Mouse (Mus musculus): Measurements from ENCODE around the gene Anapc5. TPM values are rescaled to one million over a fixed set of nuclear protein-coding genes. Genes with fewer than 3 reads are reported as not detected.

The Anapc5 gene
- total RNA-seq, 2 experiments from 2014 or later: 163 to 171 TPM

- intact Hi-C loops (cut with DNase I): no loop called here
- no peak for DNase-seq
These were observed 20.7 kb downstream of the Anapc5 start for GRCm38 (mm10) chr5:122800345-122801010.

DNA sequence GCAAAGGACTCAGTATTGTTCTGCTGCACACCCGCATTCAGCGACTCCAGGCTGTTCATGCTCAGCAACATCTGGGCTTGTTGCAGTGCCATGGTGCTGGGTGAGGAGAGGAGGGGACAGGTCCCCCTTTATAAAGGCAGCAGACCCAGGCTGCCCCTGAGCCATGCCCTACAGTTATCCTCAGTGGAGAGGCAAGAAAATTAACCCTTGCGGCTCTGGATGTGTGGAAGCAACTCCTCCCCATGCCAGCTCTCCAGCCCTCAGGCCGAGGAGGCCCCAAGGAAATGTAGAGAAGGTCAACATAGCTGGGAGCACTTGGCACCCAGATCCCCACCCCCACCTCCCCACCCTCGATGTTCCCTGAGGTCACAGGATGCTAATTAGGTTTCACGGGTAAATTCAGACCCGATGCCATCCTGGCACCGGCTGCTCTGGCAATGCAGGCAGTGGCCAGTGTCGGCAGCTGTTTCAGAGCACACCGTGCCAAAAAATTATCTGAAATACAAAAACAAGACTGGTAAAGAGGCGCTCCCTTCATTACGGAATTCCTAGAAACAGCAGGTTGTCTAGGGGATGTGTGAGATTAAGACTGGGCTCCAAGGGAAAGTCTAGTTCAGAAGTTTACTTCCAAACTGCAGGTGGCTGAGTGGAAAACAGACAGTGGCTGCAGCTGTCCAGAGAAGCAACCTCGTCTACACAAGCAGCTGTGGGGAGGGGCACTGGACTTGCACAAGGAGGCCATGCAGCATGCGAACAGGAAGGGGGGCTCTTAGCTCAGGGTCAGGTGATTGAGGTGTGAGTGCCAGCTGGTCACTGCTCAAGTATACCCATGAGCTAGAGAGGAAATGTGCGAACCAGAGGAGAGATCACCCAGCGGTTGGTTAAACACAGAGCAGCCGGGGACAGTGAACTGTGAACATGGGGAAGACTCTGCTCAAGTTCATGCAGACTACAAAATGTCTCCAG is 21.5 kb downstream of the Anapc5 start:
- intact Hi-C loops (cut with DNase I): no loop called here
- DNase-seq: no peak

DNA sequence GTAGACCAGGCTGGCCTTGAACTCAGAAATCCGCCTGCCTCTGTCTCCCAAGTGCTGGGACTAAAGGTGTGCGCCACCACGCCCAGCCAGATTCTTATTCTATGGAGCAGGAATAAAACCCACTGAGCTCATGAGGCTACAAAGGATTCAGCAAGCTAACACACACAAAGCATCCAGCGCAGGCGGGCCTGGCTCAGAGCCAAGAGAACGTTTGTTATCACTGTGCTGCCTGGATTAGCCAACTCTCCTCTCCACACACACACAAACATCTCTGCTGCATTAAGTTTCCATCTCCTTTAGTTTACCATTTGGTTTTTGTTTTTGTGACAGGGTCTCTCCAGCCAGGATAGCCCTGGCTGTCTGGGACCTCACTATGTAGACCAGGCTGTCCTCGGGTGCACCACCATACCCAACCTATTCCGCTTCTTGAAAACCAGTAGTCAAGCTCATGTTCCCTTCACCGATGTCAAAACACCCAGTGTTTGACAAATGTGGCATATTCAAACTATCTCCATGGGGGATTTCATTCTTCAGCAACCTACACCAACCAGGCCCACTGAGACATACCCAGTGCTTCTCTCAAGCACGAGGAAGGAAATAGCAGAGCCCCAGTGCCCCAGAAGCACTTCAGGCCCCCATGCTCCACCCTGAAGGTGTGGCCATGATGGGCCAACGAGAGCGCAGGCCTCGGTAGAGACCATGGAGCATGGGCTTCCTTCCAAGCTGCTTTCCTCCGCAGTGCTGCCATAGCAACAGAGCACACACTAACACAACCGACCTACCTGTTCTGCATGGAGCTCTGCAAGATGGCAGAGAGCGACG is 22.4 kb downstream of the Anapc5 start:
- intact Hi-C loops (cut with DNase I): no loop called here
- DNase-seq: peak; percentile 69 to 75

- no peak for DNase-seq
- intact Hi-C loops (cut with DNase I): no loop called here
These were observed 23.3 kb downstream of the Anapc5 start for GRCm38 (mm10) chr5:122797866-122798265.

DNA sequence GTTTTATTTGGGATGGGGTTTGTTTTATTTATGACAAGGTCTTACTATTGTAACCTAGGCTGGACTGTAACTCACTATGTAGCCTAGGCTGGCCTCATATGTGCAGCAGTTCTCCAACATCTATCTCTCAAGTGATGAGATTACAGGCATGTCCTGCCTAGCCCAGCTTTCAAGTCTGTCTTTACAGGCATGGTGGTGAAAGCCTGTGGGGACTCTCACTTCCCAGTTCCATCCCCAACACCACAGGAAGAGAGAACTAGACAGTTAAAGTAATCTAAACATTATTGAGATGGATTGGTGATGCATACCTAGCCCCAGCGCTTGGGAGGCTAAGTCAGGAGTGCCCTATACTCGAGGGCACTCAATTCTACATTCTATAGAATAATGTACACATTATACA is 32.4 kb downstream of the Anapc5 start:
- intact Hi-C loops (cut with DNase I): no loop called here
- no peak for DNase-seq

DNA sequence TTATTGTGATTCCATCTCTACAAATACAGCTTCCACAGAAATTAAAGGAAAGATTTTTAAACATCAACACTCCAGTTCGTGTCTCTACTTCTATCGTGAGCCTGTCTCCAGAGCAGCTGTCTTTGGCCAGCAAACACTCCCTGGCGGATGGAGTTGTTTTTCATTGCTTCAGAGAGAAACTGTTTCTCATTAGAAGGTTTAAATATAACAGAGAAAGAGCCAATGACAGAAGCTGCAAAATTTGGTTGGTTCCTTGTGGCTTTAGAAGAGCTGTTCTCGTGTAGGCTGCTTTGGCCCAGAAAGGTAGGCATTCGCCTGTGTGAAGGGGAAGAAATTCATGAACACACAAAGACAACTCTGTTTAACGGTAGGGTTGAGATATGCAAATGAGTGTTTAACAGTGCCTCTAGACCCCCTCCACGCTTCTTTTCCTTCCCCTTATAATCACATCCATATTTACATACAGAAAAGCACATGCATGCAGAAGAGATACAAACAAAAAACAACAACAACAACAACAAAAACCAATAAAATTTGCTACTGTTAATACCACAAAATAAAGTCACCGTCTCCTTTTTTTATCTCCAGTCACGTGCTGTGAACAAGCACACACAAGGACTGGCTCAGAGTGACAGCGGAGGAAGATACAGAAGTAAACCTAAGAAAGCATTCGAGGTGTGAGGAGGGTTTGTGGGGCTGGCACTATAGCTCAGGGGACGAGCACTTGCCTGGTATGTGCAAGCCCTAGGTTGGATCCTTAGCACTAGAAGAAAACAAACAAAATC is 34.9 kb downstream of the Anapc5 start:
- intact Hi-C loops (cut with DNase I): no loop called here
- DNase-seq: no peak

DNA sequence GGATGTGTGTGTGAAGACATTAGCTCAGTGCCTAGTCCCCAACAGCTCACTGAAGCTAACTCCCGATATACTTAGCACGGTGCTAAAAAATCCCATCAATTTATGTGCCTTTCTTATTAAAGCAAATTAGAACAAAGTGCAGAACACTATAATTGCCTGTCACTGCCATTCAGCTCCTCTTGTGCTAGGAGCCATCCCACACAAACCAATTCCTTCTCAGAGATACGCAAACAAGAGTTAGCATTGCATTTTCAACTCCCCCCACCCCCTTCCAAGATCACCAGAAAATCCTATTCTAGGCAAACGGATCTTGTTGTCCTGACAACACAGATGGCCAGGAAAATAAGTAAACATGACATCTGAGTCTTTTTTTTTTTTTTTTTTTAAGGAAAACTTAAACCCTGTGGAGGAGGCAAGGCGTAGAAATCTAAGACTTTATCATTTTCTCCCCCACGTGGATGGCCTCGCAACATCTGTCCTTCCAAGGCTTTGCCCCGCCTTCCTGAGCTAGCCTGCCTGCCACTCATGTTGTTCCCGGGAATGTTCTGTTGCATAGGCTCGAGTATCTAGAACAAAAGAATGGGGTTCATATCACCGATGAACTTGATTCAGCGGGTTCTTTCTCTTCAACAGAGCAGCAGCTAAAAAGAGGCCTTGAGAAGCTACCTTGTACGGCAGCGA is 37.3 kb downstream of the Anapc5 start:
- intact Hi-C loops (cut with DNase I): no loop called here

DNA sequence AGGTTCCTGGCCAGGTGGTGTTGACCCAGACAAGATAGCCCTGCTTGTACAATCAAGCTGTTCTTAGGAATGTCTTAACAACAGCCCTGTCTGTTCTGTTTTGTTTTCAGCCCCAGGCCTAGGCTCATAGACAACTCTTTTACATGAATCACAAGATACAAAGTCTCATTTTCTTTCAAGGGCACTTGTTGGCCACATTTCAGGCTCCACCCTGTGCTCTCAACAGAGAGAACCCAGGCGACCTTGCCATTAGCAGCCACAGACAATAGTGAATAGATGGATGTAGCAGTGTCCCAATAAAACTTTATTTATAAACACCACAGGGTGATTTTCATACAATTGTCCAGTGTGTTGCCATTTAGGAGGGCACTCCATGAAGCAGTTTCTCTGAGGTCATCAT is 39.1 kb downstream of the Anapc5 start:
- intact Hi-C loops (cut with DNase I): no loop called here
- no peak for DNase-seq

More for the DNA sequence above, 37.3 kb downstream of the Anapc5 start:
- DNase-seq: no peak

DNA sequence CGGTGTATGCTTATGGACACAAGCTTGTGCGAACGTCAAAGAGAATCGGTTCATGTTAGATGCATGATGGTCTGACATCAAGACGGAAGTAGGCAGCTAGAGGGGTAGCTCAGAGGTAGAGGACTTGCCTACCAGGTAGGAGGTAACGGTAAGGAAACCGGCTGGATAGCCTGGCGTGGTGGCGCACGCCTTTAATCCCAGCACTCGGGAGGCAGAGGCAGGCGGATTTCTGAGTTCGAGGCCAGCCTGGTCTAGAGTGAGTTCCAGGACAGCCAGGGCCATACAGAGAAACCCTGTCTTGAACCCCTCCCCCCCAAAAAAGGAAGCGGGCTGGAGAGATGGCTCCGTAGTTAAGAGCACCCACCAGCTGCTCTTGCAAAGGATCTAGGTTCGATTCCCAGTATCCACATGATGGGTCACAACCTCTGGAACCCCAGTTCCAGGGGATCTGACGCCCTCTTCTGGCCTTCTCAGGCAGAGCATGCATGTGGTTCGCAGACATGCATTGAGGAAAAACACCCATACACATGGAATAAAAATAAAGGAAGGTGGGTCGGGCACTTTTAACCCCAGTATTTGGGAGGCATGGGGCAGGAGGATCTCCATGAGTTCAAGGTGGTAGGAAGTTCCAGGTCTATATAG is 40.2 kb downstream of the Anapc5 start:
- intact Hi-C loops (cut with DNase I): no loop called here
- no peak for DNase-seq

DNA sequence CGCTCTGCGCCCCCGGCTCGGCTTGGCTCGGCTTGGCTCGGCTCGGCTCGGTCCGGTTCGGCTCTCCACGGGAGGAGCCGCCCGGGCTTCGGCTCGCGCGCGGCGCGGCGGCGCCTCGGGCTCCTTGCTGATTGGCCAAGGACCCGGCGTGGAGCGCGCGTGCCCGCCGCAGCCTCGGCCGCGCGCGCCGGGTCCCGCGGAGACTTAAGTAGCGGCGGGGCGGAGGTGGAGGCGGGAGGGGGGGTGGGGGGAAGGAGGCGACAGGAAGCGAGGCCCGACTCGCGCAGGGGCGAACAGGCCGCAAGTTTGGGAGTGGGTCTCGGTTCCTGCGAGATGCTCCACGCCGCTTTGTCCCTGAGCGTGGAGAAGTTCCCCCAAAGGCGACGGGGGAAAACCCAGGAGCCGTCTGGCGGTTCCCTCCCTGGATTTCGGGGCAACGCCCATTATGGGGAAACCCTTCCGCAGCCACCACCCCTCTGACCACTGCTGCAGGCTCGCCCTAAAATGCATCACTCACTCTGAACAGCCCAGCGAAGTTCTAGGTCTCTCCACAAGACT is 41.8 kb downstream of the Anapc5 start, which contains the start of gene Camkk2:
Camkk2 (minus strand) TSS at position 133 of the 558 bp plus-strand sequence.
- intact Hi-C loops (cut with DNase I): loop anchor here (2.0 kb wide), 1 partner anchor 279 kb away; no protein-coding TSS in a partner anchor
- peak; percentile 81 to 87 for DNase-seq

DNA sequence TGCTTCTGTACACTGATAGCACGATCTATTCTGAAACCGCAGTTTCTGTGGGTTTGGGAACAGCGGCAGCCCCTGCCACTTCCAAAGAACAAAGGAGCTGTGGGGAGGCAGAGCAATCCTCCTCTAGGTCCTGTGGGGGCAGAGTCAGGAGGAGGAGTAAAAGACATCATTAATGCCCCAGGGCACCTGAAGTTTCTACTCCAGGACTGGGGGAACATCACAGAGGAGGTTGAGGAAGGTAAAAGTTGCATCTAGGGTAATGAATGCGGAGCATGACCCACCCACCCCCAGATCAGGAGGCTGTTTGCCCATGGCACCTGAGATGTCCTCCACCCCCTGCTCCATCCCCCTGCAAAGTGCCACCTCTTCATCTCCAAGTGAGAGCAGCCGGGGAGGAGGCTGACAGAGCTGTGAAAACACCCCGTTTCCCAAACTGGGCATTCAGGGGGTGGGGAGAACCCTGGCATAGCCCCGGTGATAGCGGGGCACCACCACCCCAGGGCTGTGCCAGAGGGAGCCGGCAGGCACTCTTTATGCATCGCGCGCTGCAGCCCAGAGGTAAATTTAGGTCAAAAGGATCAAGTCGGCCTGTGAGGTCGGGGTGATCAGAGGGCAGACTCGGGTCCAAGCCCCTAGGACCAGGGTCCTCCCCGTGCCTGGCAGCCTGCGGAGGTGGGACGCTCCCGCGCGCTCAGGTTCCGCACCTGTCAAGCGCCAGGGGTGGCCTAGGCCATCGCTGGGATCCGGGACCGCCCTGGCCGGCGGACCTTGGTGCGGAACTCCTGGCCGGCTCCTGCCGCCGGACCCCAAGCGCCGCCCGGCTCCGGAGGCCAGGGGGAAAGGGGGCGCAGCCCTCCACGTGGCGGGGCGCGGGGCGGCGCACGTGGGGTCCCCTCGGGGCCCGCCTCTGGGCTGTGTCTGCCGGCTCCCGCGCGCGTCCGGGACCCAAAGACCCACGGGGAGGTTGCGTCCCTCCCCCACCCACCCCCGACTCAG is 42.6 kb downstream of the Anapc5 start:
- DNase-seq: no peak
- intact Hi-C loops (cut with DNase I): loop anchor here (2.0 kb wide), 1 partner anchor 278 kb away; no protein-coding TSS in a partner anchor

- intact Hi-C loops (cut with DNase I): no loop called here
These were observed 43.8 kb downstream of the Anapc5 start for GRCm38 (mm10) chr5:122777322-122777721.

DNA sequence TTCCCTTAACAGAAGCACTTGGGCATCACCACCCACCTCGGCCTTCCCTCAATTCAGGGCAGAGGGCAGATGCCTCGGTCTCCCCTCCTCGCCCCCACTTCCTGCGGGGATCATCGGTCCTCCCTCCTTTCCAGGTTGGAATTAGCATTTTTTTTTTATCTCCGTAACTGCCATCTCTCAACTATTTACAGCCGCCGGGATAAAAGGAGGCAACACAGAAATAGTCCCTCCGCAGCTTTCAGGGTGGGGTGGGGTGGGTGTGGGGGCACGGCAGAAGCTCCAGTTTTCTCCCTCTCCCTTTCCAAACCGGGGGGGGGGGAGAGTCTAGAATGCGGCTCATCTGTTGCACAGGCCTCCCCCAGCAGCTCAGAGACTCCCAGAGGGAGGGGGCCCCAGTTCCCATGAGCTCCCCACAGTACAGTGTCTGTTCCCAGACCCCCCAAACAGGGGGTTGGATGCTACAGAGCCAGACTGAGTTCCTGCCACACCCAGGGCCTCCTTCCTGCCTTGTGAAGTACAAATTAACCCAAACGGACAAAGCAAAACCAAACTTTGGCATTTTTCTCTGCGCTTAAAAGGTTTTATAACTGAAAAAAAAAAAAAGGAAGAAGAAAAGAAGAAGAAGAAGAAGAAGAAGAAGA is 45.4 kb downstream of the Anapc5 start:
- no peak for DNase-seq
- intact Hi-C loops (cut with DNase I): no loop called here

More at GRCm38 (mm10) chr5:122777322-122777721, 43.8 kb downstream of the Anapc5 start:
- DNase-seq: no peak

- no peak for DNase-seq
- intact Hi-C loops (cut with DNase I): no loop called here
These were observed 46.2 kb downstream of the Anapc5 start for GRCm38 (mm10) chr5:122774743-122775611.

GRCm38 (mm10) chr5:122773756-122774155 is 47.4 kb downstream of the Anapc5 start:
- intact Hi-C loops (cut with DNase I): no loop called here
- no peak for DNase-seq

- DNase-seq: no peak
- intact Hi-C loops (cut with DNase I): no loop called here
These were observed 49.7 kb downstream of the Anapc5 start for GRCm38 (mm10) chr5:122771428-122771827.

Measured in heart, postnatal 36 days (tissue).